Mouse (Mus musculus) cerebellum, adult 2 months (tissue): ENCODE data around the gene Gls. TPM values are rescaled to one million over a fixed set of nuclear protein-coding genes. Genes with fewer than 3 reads are reported as not detected.

ENCODE experiments used
- DNase-seq, 2 experiments: peaks; one replicate each; pipeline ENCODE4 v3.0.0; 2021
- H3K27ac ChIP-seq: fragments of 200-500 bp; 2 replicates; pipeline ENCODE4 v1.5.1; 2012; ENCODE audit warnings: low read length, control low read depth, inconsistent platforms; ENCODE audit not compliant: insufficient read depth
- H3K27me3 ChIP-seq: fragments of 200-500 bp; 2 replicates; pipeline ENCODE4 v1.6.1; 2012; ENCODE audit warnings: inconsistent platforms, mild to moderate bottlenecking, low read length, moderate library complexity; ENCODE audit not compliant: control insufficient read depth, insufficient read depth
- H3K4me1 ChIP-seq: fragments of 200-500 bp; 2 replicates; pipeline ENCODE4 v1.6.1; 2011; ENCODE audit warnings: low read length; ENCODE audit not compliant: control insufficient read depth, insufficient read depth
- H3K4me3 ChIP-seq: fragments of 200-500 bp; replicated peaks from 2 replicates; pipeline ENCODE3; 2011; ENCODE audit warnings: mild to moderate bottlenecking, low read depth, low read length, control low read depth; ENCODE audit not compliant: insufficient read depth
- CTCF ChIP-seq: fragments of 200-500 bp; IDR thresholded peaks from 2 replicates; pipeline ENCODE4 v1.5.1; 2011; ENCODE audit warnings: low read depth, mild to moderate bottlenecking, control low read depth, low read length, moderate library complexity, borderline replicate concordance; ENCODE audit not compliant: insufficient read depth
- POLR2A ChIP-seq: fragments of 200-500 bp; IDR thresholded peaks from 2 replicates; pipeline ENCODE4 v1.6.1; 2011; ENCODE audit warnings: low read length, control low read depth, borderline replicate concordance; ENCODE audit not compliant: insufficient read depth
- WGBS: fragments of 180-500 bp; shearing (Covaris S2); methylation state at CpG from one replicate; pipeline ENCODE4 v1.1.7; 2018; 5-methylcytosine and 5-hydroxymethylcytosine counted together
- polyA plus RNA-seq: library from polyadenylated mRNA; depleted of rRNA; stranded (reverse); fragments of >200 nt; gene quantifications from 2 replicates; pipeline ENCODE4 v1.2.3, GENCODE M21; 2012; rRNA removed

Gls gene
- polyA plus RNA-seq, 1 experiment: 234 TPM

DNA sequence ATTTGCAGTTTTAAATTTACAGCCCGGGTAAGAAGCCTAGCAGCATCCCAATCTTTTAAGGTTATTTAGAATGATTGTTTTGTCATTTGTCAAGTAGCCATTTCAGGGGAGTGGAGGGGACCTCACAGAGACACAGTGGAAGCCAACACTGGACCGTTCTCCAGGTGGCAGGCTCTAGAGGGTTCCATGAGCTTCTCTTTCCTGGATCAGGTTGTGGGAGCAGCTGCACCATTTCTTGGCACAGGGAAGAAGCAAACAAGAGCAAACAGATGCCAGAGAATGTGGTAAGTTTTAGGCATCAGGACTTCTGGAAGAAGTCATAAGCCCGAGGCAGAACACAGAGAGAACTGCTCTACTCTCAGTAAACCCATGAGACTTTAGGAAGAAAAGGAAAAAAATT lies 116.6 kb downstream of the Gls start:
- Histone ChIP-seq H3K27ac (no peak overlapping the region), H3K4me1 (peaks cover 5% of the 10 kb centered on the region; the same call in 1 of the 2 replicates), H3K4me3 (no peak overlapping the region), H3K27me3 (no peaks in the 10 kb centered on the region)
- WGBS: 62% methylated on average over 3 of the region's 3 CpGs
- DNase-seq: no peak
- TF ChIP-seq CTCF (no peak), POLR2A (no peak)

GRCm38 (mm10) chr1:52113666-52114069 lies 119.4 kb downstream of the Gls start:
- WGBS: under 1% methylated on average over 32 of the region's 32 CpGs
- Histone ChIP-seq H3K4me1 (peaks cover 3% of the 10 kb centered on the region; the same call in 1 of the 2 replicates), H3K4me3 (peak overlapping the region; percentile 62), H3K27ac (peak overlapping the region; percentile 71), H3K27me3 (no peaks in the 10 kb centered on the region)
- peak; percentile 98 to 99 for DNase-seq
- TF ChIP-seq CTCF (peak; percentile 84), POLR2A (peak; percentile 91)

Other genes with a start within 250 kb of the Gls start
- gene Stat4, start 246.1 kb downstream of the Gls start, polyA plus RNA-seq: 0.03 and 0.05 TPM in 2 replicates
- gene Stat1, start 113.8 kb downstream of the Gls start, polyA plus RNA-seq: 25.1 TPM in 2 replicates